Mouse (Mus musculus) cerebellum, adult 2 months (tissue): ENCODE results near the gene Tpi1. TPM values are rescaled to one million over a fixed set of nuclear protein-coding genes. Genes with fewer than 3 reads are reported as not detected.

Experiments used
- DNase-seq, 2 experiments: peaks; one replicate each; pipeline ENCODE4 v3.0.0; 2021
- H3K27ac ChIP-seq: fragments of 200-500 bp; 2 replicates; pipeline ENCODE4 v1.5.1; 2012; ENCODE audit warnings: low read length, control low read depth, inconsistent platforms; ENCODE audit not compliant: insufficient read depth
- H3K27me3 ChIP-seq: fragments of 200-500 bp; 2 replicates; pipeline ENCODE4 v1.6.1; 2012; ENCODE audit warnings: inconsistent platforms, mild to moderate bottlenecking, low read length, moderate library complexity; ENCODE audit not compliant: control insufficient read depth, insufficient read depth
- H3K4me1 ChIP-seq: fragments of 200-500 bp; 2 replicates; pipeline ENCODE4 v1.6.1; 2011; ENCODE audit warnings: low read length; ENCODE audit not compliant: control insufficient read depth, insufficient read depth
- H3K4me3 ChIP-seq: fragments of 200-500 bp; replicated peaks from 2 replicates; pipeline ENCODE3; 2011; ENCODE audit warnings: mild to moderate bottlenecking, low read depth, low read length, control low read depth; ENCODE audit not compliant: insufficient read depth
- CTCF ChIP-seq: fragments of 200-500 bp; IDR thresholded peaks from 2 replicates; pipeline ENCODE4 v1.5.1; 2011; ENCODE audit warnings: low read depth, mild to moderate bottlenecking, control low read depth, low read length, moderate library complexity, borderline replicate concordance; ENCODE audit not compliant: insufficient read depth
- POLR2A ChIP-seq: fragments of 200-500 bp; IDR thresholded peaks from 2 replicates; pipeline ENCODE4 v1.6.1; 2011; ENCODE audit warnings: low read length, control low read depth, borderline replicate concordance; ENCODE audit not compliant: insufficient read depth
- WGBS: fragments of 180-500 bp; shearing (Covaris S2); methylation state at CpG from one replicate; pipeline ENCODE4 v1.1.7; 2018; 5-methylcytosine and 5-hydroxymethylcytosine counted together
- polyA plus RNA-seq: library from polyadenylated mRNA; depleted of rRNA; stranded (reverse); fragments of >200 nt; gene quantifications from 2 replicates; pipeline ENCODE4 v1.2.3, GENCODE M21; 2012

The Tpi1 gene
- polyA plus RNA-seq, 1 experiment: 1,205 TPM

DNA sequence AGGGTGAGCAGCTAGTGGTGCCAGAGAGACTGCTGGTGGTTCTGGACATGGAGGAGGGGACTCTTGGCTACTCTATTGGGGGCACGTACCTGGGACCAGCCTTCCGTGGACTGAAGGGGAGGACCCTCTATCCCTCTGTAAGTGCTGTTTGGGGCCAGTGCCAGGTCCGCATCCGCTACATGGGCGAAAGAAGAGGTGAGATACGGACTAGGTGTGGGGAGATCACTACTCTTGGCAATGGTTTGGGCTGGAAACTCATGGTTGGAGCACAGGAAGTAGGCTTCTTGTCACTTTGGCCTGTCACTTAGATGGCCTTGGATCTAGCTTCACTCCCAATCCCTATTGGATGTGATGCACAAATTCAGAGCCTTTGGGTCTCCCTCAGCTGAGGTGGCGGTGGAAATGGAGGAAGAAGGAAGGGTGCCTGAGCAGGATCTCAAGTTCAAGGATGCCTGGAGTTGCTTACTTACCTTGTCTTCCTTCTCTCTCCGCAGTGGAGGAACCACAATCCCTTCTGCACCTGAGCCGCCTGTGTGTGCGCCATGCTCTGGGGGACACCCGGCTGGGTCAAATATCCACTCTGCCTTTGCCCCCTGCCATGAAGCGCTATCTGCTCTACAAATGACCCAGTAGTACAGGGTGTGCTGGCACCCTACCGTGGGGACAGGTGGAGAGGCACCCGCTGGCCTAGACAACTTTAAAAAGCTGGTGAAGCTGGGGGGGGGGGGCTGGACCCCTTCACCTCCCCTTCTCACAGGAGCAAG, 4.1 kb downstream of the Tpi1 start:
- peak overlapping the region; percentile 64 for H3K4me3 ChIP-seq
- 30% methylated on average over 14 of the region's 14 CpGs for WGBS
- H3K27me3 ChIP-seq: no peaks in the 10 kb centered on the region
- peaks cover 28% of the 10 kb centered on the region for H3K4me1 ChIP-seq
- TF ChIP-seq CTCF (0 out of 2 replicates have a peak, but pooled peaks have one; percentile 21), POLR2A (no peak; the same call in 1 of the 2 replicates)
- no peak for DNase-seq
- peak overlapping the region; percentile 16 for H3K27ac ChIP-seq

DNA sequence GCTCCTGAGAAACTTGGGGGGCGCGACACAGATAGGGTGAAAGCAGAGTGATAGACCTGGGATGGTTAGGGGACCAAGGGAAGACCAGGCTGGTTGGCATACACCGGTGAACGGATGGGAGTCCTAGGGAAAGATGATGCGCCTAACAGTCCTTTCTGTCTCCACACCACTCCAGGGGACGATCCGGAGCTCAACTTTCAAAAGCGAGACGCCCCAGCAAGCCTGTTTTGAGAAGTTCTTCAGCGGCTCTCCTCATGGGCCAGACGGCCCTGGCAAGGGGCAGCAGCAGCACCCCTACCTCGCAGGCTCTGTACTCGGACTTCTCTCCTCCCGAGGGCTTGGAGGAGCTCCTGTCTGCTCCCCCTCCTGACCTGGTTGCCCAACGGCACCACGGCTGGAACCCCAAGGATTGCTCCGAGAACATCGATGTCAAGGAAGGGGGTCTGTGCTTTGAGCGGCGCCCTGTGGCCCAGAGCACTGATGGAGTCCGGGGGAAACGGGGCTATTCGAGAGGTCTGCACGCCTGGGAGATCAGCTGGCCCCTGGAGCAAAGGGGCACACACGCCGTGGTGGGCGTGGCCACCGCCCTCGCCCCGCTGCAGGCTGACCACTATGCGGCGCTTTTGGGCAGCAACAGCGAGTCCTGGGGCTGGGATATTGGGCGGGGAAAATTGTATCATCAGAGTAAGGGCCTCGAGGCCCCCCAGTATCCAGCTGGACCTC, 4.9 kb downstream of the Tpi1 start:
- no peaks in the 10 kb centered on the region for H3K27me3 ChIP-seq
- H3K4me1 ChIP-seq: peaks cover 24% of the 10 kb centered on the region
- peak; percentile 85 to 90 for DNase-seq
- H3K27ac ChIP-seq: peak overlapping the region; percentile 65
- WGBS: under 1% methylated on average over 35 of the region's 35 CpGs
- peak overlapping the region; percentile 64 for H3K4me3 ChIP-seq
- TF ChIP-seq POLR2A: no peak; the same call in 1 of the 2 replicates
- TF ChIP-seq CTCF: peak; percentile 67

DNA sequence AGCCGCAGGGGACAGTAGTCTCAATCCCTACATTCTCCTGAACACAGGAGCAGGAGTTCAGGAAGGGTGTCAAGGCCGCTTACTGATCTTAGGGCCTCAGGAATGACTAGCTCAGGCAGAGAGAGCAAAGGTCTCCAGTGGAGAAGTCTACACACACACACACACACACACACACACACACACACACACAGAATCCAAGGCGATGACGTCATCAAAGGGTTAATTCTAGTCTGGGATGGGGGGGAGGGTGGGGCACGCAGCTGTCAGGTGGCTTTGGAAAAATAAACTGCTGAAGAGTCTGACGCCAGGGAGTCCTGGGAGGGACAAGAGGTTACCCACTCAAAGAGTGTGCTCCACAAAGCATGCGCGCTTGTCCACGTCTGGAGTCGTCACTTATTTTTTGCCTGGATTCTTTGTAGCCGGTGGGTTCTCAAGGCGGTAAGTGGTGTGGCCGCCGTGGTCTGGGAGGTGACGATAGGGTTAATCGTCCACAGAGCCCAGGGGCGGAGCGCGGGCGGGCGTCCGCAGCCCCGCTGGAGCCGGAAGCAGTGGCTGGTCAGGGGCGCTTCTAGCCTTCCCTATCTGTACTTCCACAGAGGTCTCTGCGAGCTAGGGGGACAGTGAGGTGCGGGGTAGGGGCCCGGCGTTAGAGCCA, 5.6 kb downstream of the Tpi1 start, which contains the start of gene Spsb2:
Spsb2 (plus strand) TSS at position 304 of the 655 bp plus-strand sequence.
- peak; percentile 68 to 73 for DNase-seq
- 0 out of 2 replicates have a peak, but pooled peaks have one; percentile 16 for TF ChIP-seq POLR2A
- TF ChIP-seq CTCF: no peak
- H3K27ac ChIP-seq: peak within 1 kb of the TSS; percentile 65
- no peaks in the 10 kb centered on the region for H3K27me3 ChIP-seq
- WGBS: 4% methylated on average over 29 of the region's 29 CpGs
- peaks cover 23% of the 10 kb centered on the region for H3K4me1 ChIP-seq
- peak within 1 kb of the TSS; percentile 64 for H3K4me3 ChIP-seq

DNA sequence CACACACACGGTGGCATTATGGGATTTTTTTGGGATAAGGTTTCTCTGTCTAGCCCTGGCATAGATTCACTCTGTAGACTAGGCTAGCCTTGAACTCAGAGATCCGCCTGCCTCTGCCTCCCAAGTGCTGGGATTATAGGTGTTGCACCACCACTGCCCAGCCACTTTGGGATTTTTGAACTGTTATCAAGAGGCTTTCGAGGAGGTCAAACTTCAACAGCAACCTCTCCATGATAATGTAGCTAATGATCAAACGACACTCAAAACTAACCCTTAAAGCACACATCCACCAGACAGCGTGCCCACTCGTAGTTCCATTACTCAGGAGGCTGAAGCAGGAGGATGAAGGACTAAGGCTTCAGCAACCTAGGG, 6.1 kb downstream of the Tpi1 start:
- H3K4me1 ChIP-seq: peaks cover 23% of the 10 kb centered on the region
- peak overlapping the region; percentile 65 for H3K27ac ChIP-seq
- DNase-seq: peak in 1 of 2 experiments; percentile 23
- WGBS: 74% methylated on average over 6 of the region's 6 CpGs
- H3K27me3 ChIP-seq: no peaks in the 10 kb centered on the region
- TF ChIP-seq CTCF: no peak
- TF ChIP-seq POLR2A: no peak
- H3K4me3 ChIP-seq: peak overlapping the region; percentile 64

DNA sequence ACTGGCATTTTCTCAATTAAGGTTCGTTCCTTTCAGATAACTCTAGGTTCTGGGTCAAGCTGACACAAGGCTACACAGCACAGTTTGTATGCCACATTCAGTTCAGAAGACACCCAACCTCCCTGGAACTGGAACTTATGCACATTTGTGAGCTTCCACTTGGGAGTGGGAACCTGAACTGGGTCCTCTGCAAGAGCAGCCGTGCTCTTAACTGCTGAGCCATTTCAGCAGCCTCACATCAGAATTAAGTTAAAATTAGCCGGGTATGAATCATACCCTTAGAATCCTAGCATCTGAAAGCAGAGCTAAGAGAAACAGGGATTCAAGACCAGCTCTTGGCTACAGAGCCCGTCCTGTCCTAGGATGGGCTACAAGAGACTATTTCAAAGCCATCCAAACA, 6.7 kb downstream of the Tpi1 start:
- TF ChIP-seq CTCF: no peak
- no peak for TF ChIP-seq POLR2A
- 60% methylated on average over 4 of the region's 4 CpGs for WGBS
- Histone ChIP-seq H3K27ac (peak overlapping the region; percentile 65; the same call in 1 of the 2 replicates), H3K4me3 (no peak overlapping the region), H3K27me3 (no peaks in the 10 kb centered on the region), H3K4me1 (peaks cover 22% of the 10 kb centered on the region)
- DNase-seq: no peak

DNA sequence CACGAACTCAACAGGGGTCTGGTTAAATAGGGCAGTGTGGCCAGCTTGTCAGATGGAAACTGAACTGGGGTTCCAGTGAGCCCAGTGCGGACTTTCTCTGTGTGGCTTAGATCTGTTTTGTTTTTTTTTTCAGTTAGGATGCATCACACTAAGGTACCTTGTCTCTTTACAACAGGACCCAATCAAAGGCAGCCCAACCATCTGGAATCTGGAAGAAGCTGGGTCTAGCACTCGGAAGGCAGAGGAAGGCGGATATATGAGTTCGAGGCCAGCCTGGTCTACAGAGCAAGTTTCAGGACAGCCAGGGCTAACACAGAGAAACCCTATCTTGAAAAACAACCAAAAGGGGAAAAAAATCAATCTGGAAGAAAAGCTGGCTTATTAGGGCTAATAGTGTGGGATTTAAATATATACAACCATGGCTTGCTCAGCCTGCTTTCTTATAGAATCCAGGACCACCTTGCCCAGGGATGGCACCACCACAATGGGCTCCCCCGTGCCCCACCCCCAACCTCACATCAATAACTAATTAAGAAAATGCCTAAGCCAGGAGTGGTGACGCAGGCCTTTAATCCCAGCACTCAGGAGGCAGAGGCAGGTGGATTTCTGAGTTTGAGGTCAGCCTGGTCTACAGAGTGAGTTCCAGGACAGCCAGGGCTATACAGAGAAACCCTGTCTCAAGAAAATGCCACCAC, 7.5 kb downstream of the Tpi1 start:
- WGBS: 64% methylated on average over 7 of the region's 7 CpGs
- Histone ChIP-seq H3K27me3 (no peaks in the 10 kb centered on the region), H3K27ac (peak overlapping the region; percentile 56), H3K4me1 (peaks cover 15% of the 10 kb centered on the region), H3K4me3 (peak overlapping the region; percentile 3)
- no peak for DNase-seq
- TF ChIP-seq POLR2A: no peak
- no peak for TF ChIP-seq CTCF

DNA sequence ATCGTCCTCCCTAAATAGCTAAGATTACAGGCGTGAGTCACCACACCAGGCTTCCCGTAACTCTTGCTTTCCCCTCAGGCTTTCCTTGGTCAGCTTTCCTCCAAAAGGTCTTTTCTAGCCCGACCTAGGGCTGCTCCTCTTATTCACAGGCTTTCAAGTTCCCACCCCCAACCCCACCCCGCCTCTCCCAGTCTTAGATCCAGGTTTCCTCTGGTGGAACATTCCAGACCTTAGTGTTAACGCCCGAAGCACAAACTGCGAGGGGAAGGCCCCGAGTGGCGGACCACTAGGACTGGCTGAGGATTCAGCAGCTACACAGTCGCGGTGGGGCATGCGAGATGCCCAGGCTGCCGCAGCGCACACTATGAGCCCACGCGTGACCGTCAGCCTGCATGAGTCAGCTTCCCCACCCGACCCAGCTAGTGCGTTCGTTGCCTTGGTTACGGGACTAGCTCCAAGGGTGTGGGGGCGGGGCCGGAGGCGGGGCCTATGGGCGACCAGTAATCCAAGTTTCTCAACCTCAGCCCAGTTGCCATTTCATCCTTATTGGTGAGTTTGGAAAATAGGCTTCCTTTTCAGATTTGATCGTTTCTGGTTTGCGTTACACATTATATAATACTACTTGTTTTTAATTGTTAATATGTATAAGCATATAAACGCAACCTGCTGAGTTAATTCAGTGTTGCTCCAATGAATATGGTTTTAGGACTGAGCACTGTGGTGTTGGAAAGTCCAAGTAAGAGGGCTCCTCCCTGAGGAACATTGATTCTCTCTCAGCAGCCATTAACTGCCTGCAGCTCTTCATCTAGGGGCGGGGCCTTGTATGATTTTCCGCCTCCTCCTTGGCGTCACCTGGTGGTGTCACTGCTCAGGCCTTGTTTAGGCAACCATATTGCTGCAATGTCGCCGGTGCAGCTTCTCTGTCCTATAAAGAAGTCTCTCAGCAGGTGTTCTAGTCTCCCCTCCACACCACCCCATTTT, 8.5 kb downstream of the Tpi1 start:
- H3K27ac ChIP-seq: peak overlapping the region; percentile 56
- TF ChIP-seq POLR2A (peak; percentile 59), CTCF (peak; percentile 40; the same call in 1 of the 2 replicates)
- peak; percentile 92 to 94 for DNase-seq
- H3K27me3 ChIP-seq: no peaks in the 10 kb centered on the region
- H3K4me1 ChIP-seq: peaks cover 14% of the 10 kb centered on the region
- 2% methylated on average over 34 of the region's 34 CpGs for WGBS
- peak overlapping the region; percentile 49 for H3K4me3 ChIP-seq
